ENCODE assay signal across 21 mouse cellular contexts in genomic region chr6:124817971-124818370, GRCm38 (mm10). TPM values are rescaled to one million over a fixed set of nuclear protein-coding genes. Genes with fewer than 3 reads are reported as not detected.
A peak's percentile ranks its signal among the peaks of the same experiment; 100 is the strongest.
DNase-seq lines count a peak whose midpoint lies in the region; ATAC-seq and TF ChIP-seq lines count a peak whose summit lies in the region.
"Had no signal": no experiment of that assay in that cellular context is flagged by ENCODE, and none has a peak within 500 bp of the region (broad histone marks: within the 10 kb centered on the region; RNA-seq: fewer than 3 reads in every experiment).

No protein-coding gene starts in this region.

- ATAC-seq in lung, postnatal 0 days = no peak
- ATAC-seq in megakaryocyte progenitor cell, adult 5-6 weeks (replicated peaks; ENCODE audit: poor library complexity) = peak; percentile 64
- ATAC-seq in hindbrain, embryonic 11.5 days (ENCODE audit: low FRiP score) = no peak
- no peak for ATAC-seq in intestine, postnatal 0 days
- ATAC-seq: forebrain, embryonic 15.5 days had no signal

- H3K27ac ChIP-seq in lung, postnatal 0 days (ENCODE audit: low read length) = no peak overlapping the region
- peak overlapping the region; percentile 51 for H3K27ac ChIP-seq in bone marrow macrophage, adult 2 months (ENCODE audit: insufficient read depth, low read depth, low read length)
- H3K27ac ChIP-seq in hindbrain, embryonic 11.5 days (ENCODE audit: low read depth, low read length) = no peak overlapping the region
- H3K27ac ChIP-seq in intestine, postnatal 0 days (ENCODE audit: low read depth, low read length) = no peak overlapping the region
- H3K27ac ChIP-seq: forebrain, embryonic 15.5 days; heart, embryonic 10.5 days; hindbrain, embryonic 12.5 days; liver, embryonic 14.5 days had no signal

- no peak for TF ChIP-seq EP300 in lung, postnatal 0 days (IDR thresholded peaks at IDR 0.05)

- no peak for TF ChIP-seq CTCF in lung, postnatal 0 days (IDR thresholded peaks at IDR 0.05)
- no peak for TF ChIP-seq CTCF in bone marrow macrophage, adult 2 months (IDR thresholded peaks at IDR 0.05; ENCODE audit: low read depth, low read length)
- TF ChIP-seq CTCF in intestine, postnatal 0 days (IDR thresholded peaks at IDR 0.05; ENCODE audit: low read depth) = no peak

- peaks cover under 1% of the 10 kb centered on the region; the same call in 1 of the 2 replicates for H3K4me1 ChIP-seq in lung, postnatal 0 days (ENCODE audit: insufficient read depth, low read depth, low read length)
- H3K4me1 ChIP-seq in bone marrow macrophage, adult 2 months (ENCODE audit: control insufficient read depth, insufficient read depth, low read length) = peaks cover 21% of the 10 kb centered on the region
- peaks cover 4% of the 10 kb centered on the region for H3K4me1 ChIP-seq in hindbrain, embryonic 11.5 days (replicated peaks; ENCODE audit: control insufficient read depth, insufficient read depth, low read length)
- H3K4me1 ChIP-seq in intestine, postnatal 0 days (replicated peaks; ENCODE audit: control insufficient read depth, insufficient read depth, low read length) = peaks cover 4% of the 10 kb centered on the region; the same call in 1 of the 2 replicates

- peaks cover 43% of the 10 kb centered on the region for H3K36me3 ChIP-seq in lung, postnatal 0 days (ENCODE audit: insufficient read depth, low read length)
- peaks cover 20% of the 10 kb centered on the region for H3K36me3 ChIP-seq in hindbrain, embryonic 11.5 days (ENCODE audit: control insufficient read depth, insufficient read depth, low read length)
- peaks cover 69% of the 10 kb centered on the region for H3K36me3 ChIP-seq in intestine, postnatal 0 days (ENCODE audit: control insufficient read depth, insufficient read depth)

- no peak overlapping the region for H3K4me2 ChIP-seq in lung, postnatal 0 days (replicated peaks; ENCODE audit: low read depth, low read length)
- no peak overlapping the region for H3K4me2 ChIP-seq in hindbrain, embryonic 11.5 days (replicated peaks; ENCODE audit: low read depth, low read length)
- H3K4me2 ChIP-seq in intestine, postnatal 0 days (replicated peaks; ENCODE audit: low read depth) = no peak overlapping the region
- H3K4me2 ChIP-seq: forebrain, embryonic 15.5 days; hindbrain, embryonic 12.5 days had no signal

- no peak overlapping the region for H3K9ac ChIP-seq in lung, postnatal 0 days (replicated peaks; ENCODE audit: low read depth)
- no peak overlapping the region for H3K9ac ChIP-seq in hindbrain, embryonic 11.5 days (ENCODE audit: low read depth, low read length)
- H3K9ac ChIP-seq in intestine, postnatal 0 days (ENCODE audit: low read depth, low read length) = no peak overlapping the region
- H3K9ac ChIP-seq: forebrain, embryonic 15.5 days; hindbrain, embryonic 12.5 days; liver, embryonic 14.5 days had no signal

- H3K27me3 ChIP-seq in lung, postnatal 0 days (replicated peaks; ENCODE audit: insufficient read depth, low read length) = no peaks in the 10 kb centered on the region
- no peaks in the 10 kb centered on the region for H3K27me3 ChIP-seq in hindbrain, embryonic 11.5 days (ENCODE audit: control insufficient read depth, insufficient read depth, low read length)
- H3K27me3 ChIP-seq in intestine, postnatal 0 days (replicated peaks; ENCODE audit: control insufficient read depth, insufficient read depth, low read length) = no peaks in the 10 kb centered on the region
- H3K27me3 ChIP-seq: forebrain, embryonic 15.5 days; hindbrain, embryonic 12.5 days had no signal

- 80% methylated on average over 8 of the region's 8 CpGs for whole genome bisulfite sequencing in lung, postnatal 0 days
- 92% methylated on average over 8 of the region's 8 CpGs for WGBS in hindbrain, embryonic 11.5 days
- 86% methylated on average over 8 of the region's 8 CpGs for WGBS in intestine, postnatal 0 days

- no peaks in the 10 kb centered on the region for H3K9me3 ChIP-seq in lung, postnatal 0 days (ENCODE audit: low read length)
- H3K9me3 ChIP-seq in hindbrain, embryonic 11.5 days (ENCODE audit: control insufficient read depth, low read length) = no peaks in the 10 kb centered on the region
- H3K9me3 ChIP-seq in intestine, postnatal 0 days (ENCODE audit: control insufficient read depth) = no peaks in the 10 kb centered on the region
- H3K9me3 ChIP-seq: forebrain, embryonic 15.5 days; G1E; heart, embryonic 10.5 days; hindbrain, embryonic 12.5 days had no signal

- no peak overlapping the region for H3K4me3 ChIP-seq in lung, postnatal 0 days (ENCODE audit: low read depth, low read length)
- H3K4me3 ChIP-seq in bone marrow macrophage, adult 2 months (ENCODE audit: insufficient read depth, low read length) = no peak overlapping the region
- no peak overlapping the region for H3K4me3 ChIP-seq in hindbrain, embryonic 11.5 days (ENCODE audit: low read depth, low read length)
- no peak overlapping the region for H3K4me3 ChIP-seq in intestine, postnatal 0 days (ENCODE audit: low read depth, low read length)
- H3K4me3 ChIP-seq: forebrain, embryonic 15.5 days; heart, embryonic 10.5 days; hindbrain, embryonic 12.5 days had no signal

- TF ChIP-seq POLR2A in bone marrow macrophage, adult 2 months (IDR thresholded peaks at IDR 0.05; ENCODE audit: borderline replicate concordance, low read depth, low read length) = no peak

- peak; percentile 6 to 30 for DNase-seq in adrenal gland, adult (ENCODE audit: inconsistent age in 2 of 2, low spot score in 1 of 2)
- DNase-seq in adrenal gland, postnatal 25 days = no peak
- peak; percentile 42 for DNase-seq in lung, postnatal 0 days (ENCODE audit: low spot score)
- DNase-seq in lung, postnatal 4 days = no peak
- no peak for DNase-seq in hindbrain, embryonic 11.5 days (ENCODE audit: low spot score)
- DNase-seq: cerebellum, postnatal 14 days; embryo, embryonic 11 days; kidney, adult 9 months; kidney, postnatal 4 days; layer of hippocampus, adult 9-11 months; right cerebral cortex, adult 18-20 months; thymus, postnatal 14 days had no signal

RNA-seq across cellular contexts. Expression of gene Tpi1, which starts 3.9 kb away (rescaled TPM):
- 382 and 387 TPM in 2 replicates for total RNA-seq in adrenal gland, postnatal 25 days (2021)
- 186 and 187 TPM in 2 replicates for polyA plus RNA-seq in lung, postnatal 0 days (2015; fragmentation: Nextera tagmentation; extraction: Ambion mirVana)
- polyA plus RNA-seq in bone marrow macrophage, adult 2 months (2012; ENCODE audit: insufficient read depth, insufficient read length, missing spikeins) = 224 and 232 TPM in 2 replicates
- total RNA-seq in megakaryocyte progenitor cell, adult 5-6 weeks (2015) = 279 and 298 TPM in 2 replicates
- 240 and 287 TPM in 2 replicates for total RNA-seq in megakaryocyte progenitor cell, adult 5-6 weeks (2017)
- polyA plus RNA-seq in hindbrain, embryonic 11.5 days (2014; fragmentation: Nextera tagmentation; extraction: Ambion mirVana) = 618 and 653 TPM in 2 replicates
- 489 and 537 TPM in 2 replicates for polyA plus RNA-seq in intestine, postnatal 0 days (2015; fragmentation: Nextera tagmentation; extraction: Ambion mirVana)

RNA-seq across cellular contexts. Expression of gene Spsb2, which starts 9.5 kb away (rescaled TPM):
- total RNA-seq in adrenal gland, postnatal 25 days (2021) = 21.7 and 32.2 TPM in 2 replicates
- 27.6 and 33.7 TPM in 2 replicates for polyA plus RNA-seq in lung, postnatal 0 days (2015; fragmentation: Nextera tagmentation; extraction: Ambion mirVana)
- 31.4 and 43.6 TPM in 2 replicates for polyA plus RNA-seq in bone marrow macrophage, adult 2 months (2012; ENCODE audit: insufficient read depth, insufficient read length, missing spikeins)
- total RNA-seq in megakaryocyte progenitor cell, adult 5-6 weeks (2015) = 1.6 and 2.2 TPM in 2 replicates
- total RNA-seq in megakaryocyte progenitor cell, adult 5-6 weeks (2017) = 6.0 and 9.0 TPM in 2 replicates
- polyA plus RNA-seq in hindbrain, embryonic 11.5 days (2014; fragmentation: Nextera tagmentation; extraction: Ambion mirVana) = 4.8 and 6.7 TPM in 2 replicates
- 57.7 and 69.5 TPM in 2 replicates for polyA plus RNA-seq in intestine, postnatal 0 days (2015; fragmentation: Nextera tagmentation; extraction: Ambion mirVana)

RNA-seq across cellular contexts. Expression of gene Usp5, which starts 11.3 kb away (rescaled TPM):
- 118 and 136 TPM in 2 replicates for total RNA-seq in adrenal gland, postnatal 25 days (2021)
- 53.6 and 54.3 TPM in 2 replicates for polyA plus RNA-seq in lung, postnatal 0 days (2015; fragmentation: Nextera tagmentation; extraction: Ambion mirVana)
- polyA plus RNA-seq in bone marrow macrophage, adult 2 months (2012; ENCODE audit: insufficient read depth, insufficient read length, missing spikeins) = 62.3 and 65.0 TPM in 2 replicates
- total RNA-seq in megakaryocyte progenitor cell, adult 5-6 weeks (2015) = 42.0 and 46.7 TPM in 2 replicates
- total RNA-seq in megakaryocyte progenitor cell, adult 5-6 weeks (2017) = 86.1 and 87.7 TPM in 2 replicates
- 127 and 134 TPM in 2 replicates for polyA plus RNA-seq in hindbrain, embryonic 11.5 days (2014; fragmentation: Nextera tagmentation; extraction: Ambion mirVana)
- polyA plus RNA-seq in intestine, postnatal 0 days (2015; fragmentation: Nextera tagmentation; extraction: Ambion mirVana) = 44.8 and 45.0 TPM in 2 replicates

RNA-seq across cellular contexts. Expression of gene Cdca3, which starts 11.4 kb away (rescaled TPM):
- total RNA-seq in adrenal gland, postnatal 25 days (2021) = 10.5 and 11.7 TPM in 2 replicates
- polyA plus RNA-seq in lung, postnatal 0 days (2015; fragmentation: Nextera tagmentation; extraction: Ambion mirVana) = 8.2 and 11.8 TPM in 2 replicates
- polyA plus RNA-seq in bone marrow macrophage, adult 2 months (2012; ENCODE audit: insufficient read depth, insufficient read length, missing spikeins) = 70.1 and 76.5 TPM in 2 replicates
- total RNA-seq in megakaryocyte progenitor cell, adult 5-6 weeks (2015) = 130 and 145 TPM in 2 replicates
- total RNA-seq in megakaryocyte progenitor cell, adult 5-6 weeks (2017) = 149 and 159 TPM in 2 replicates
- polyA plus RNA-seq in hindbrain, embryonic 11.5 days (2014; fragmentation: Nextera tagmentation; extraction: Ambion mirVana) = 185 and 193 TPM in 2 replicates
- 45.4 and 57.4 TPM in 2 replicates for polyA plus RNA-seq in intestine, postnatal 0 days (2015; fragmentation: Nextera tagmentation; extraction: Ambion mirVana)

RNA-seq across cellular contexts. Expression of gene Gnb3, which starts 22.1 kb away (rescaled TPM):
- total RNA-seq in adrenal gland, postnatal 25 days (2021) = 5.5 and 14.0 TPM in 2 replicates
- polyA plus RNA-seq in lung, postnatal 0 days (2015; fragmentation: Nextera tagmentation; extraction: Ambion mirVana) = 0.24 and 0.26 TPM in 2 replicates
- not detected in 2 replicates for polyA plus RNA-seq in bone marrow macrophage, adult 2 months (2012; ENCODE audit: insufficient read depth, insufficient read length, missing spikeins)
- total RNA-seq in megakaryocyte progenitor cell, adult 5-6 weeks (2015) = not detected in 2 replicates
- not detected in 2 replicates for total RNA-seq in megakaryocyte progenitor cell, adult 5-6 weeks (2017)
- 0.22 and 0.64 TPM in 2 replicates for polyA plus RNA-seq in hindbrain, embryonic 11.5 days (2014; fragmentation: Nextera tagmentation; extraction: Ambion mirVana)
- 0.42 and 0.47 TPM in 2 replicates for polyA plus RNA-seq in intestine, postnatal 0 days (2015; fragmentation: Nextera tagmentation; extraction: Ambion mirVana)
- polyA plus RNA-seq: G1E; testis, adult 2 months had no signal

Comparison
In these comparisons a context has a peak if more than half of its experiments do, and no peak if none do; other contexts are left out.
1. DNase-seq: peak in adrenal gland, adult (2 of 2) and lung, postnatal 0 days (single experiment); none in adrenal gland, postnatal 25 days (single experiment), lung, postnatal 4 days (0 of 2) and hindbrain, embryonic 11.5 days (single experiment).